Mouse (Mus musculus): Measurements from ENCODE around the gene Gclc. TPM values are rescaled to one million over a fixed set of nuclear protein-coding genes. Genes with fewer than 3 reads are reported as not detected.
"Not testable (repeated sequence)": the region's sequence is repeated elsewhere in the genome, so short reads cannot be mapped to it uniquely, and the experiment has no call there.

The Gclc gene
- total RNA-seq, 4 experiments from 2014 or later, result 7.2 to 9.6 (median 9.4) TPM

DNA sequence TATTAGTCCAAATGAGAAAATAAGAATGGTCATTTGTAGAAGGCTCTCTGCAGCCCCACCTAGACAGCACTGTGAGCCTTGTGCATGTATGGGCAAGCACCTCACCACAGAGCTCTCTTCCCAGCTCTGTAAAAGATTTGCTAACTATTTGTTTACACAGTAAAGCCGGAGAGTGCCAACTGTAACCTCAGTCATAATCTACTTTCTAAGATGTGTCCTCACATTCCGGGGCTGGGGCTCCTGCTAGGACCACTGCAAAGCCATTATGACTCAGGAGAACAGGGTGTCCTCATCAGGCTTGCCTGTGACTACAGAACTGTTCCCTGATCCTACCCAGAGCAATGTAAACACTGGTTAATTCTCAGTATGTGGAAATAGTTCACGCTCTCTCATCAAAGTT lies 9.5 kb upstream of the Gclc start:
- no peak for DNase-seq (ENCODE audit: low spot score in 2 of 2)

DNA sequence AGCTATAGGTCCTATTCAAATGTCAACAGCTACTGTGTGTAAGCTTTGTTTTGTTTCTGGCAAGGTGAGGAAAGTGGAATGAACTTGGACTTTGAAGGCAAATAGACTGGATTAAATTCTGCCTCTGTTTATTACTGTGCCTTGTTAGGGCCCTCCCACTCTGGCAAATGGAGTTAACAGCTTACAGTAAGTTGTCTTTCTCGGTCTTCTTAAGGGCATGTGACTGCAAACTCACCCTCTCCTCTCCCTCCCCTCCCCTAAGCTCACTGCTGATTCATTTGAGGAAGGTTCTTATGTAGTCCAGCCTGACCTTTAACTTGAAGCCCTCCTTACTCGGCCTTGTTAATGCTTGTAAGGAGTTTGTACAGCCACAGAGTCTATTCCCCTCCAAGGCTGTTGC lies 8.0 kb upstream of the Gclc start:
- DNase-seq (ENCODE audit: low spot score in 2 of 2), result no peak

DNA sequence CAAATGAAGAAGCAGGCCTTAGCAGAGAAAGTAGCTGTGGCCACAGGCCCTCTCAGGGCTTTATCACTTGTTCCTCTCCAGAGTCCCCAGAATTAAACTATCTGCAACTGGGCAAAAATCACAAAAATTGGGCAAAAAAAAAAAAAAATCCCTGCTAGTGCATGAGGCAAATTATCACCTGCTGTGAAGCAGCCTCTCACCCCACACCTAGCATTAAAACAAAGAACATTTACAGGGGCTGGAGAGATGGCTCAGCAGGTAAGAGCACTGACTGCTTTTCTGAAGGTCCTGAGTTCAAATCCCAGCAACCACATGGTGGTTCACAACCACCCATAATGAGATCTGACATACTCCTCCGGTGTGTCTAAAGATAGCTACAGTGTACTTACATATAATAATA lies 6.0 kb upstream of the Gclc start:
- not testable (repeated sequence) for DNase-seq (ENCODE audit: low spot score in 2 of 2)

DNA sequence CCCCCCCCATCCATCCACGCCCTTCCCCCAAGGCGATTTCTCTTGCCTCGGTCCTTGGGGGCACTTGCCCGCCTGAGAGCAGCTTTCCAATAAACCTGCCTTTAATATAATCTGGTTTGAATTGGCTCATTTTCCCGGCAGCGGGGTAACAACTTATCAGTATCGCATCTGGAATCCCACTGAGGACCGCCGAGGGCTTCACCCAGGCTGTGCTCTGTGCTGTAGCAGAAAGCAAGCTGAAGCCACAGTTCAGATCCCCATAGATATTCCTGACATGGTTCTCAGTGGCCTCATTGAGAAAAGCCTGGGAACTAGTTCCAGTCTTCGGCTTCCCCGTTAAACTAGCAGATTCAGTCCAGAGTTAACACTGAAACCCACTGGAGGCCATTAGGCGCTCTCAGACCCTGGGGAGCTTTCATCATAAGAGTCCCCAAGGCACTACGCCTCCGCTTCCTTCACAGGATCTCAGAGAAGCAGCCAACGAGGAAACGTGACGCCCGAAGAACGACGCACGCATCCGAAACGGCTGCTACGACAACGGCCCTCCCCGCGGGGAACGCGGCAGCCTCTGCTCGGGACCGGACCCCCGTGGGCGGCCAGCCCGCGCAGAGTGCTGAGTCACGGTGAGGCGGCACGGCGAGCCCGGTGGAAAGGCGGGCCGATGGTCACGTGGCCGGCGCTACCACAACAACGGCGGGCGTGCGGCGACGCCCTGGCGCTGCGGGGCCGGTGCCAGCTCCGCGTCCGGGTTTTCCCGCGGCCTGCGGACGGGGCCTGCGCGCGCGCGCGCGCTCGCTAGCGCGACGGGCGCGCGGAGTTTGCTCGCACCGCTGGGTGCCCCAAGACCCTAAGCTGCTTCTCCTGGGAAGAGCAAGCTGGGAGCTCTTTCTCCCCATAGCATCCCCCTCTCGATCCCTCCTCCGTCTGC lies 3.9 kb upstream of the Gclc start:
- DNase-seq (ENCODE audit: low spot score in 2 of 2), result peak; percentile 91 to 94

DNA sequence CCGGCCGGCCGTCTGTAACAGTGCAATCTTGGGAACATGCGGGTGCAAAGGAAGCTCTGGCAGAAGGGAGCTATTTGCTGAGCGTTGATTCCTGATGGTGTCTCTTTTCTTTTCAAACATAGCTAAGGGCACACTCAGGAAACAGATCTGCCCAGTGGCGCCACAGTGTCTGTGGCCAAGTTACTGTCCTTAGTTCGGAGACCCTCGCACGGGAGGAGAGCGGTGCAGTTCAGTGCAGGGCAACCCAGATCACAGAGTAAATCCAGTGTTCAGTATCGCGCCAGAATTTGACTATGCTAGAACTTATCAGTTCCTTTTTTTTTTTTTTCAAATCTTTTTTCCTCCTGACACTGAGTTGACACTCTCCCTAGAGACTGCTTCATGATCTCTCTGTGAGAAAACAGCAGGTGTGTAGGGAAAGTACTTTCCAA lies 3.2 kb upstream of the Gclc start:
- peak in 1 of 2 experiments; percentile 9 for DNase-seq (ENCODE audit: low spot score in 2 of 2)

DNA sequence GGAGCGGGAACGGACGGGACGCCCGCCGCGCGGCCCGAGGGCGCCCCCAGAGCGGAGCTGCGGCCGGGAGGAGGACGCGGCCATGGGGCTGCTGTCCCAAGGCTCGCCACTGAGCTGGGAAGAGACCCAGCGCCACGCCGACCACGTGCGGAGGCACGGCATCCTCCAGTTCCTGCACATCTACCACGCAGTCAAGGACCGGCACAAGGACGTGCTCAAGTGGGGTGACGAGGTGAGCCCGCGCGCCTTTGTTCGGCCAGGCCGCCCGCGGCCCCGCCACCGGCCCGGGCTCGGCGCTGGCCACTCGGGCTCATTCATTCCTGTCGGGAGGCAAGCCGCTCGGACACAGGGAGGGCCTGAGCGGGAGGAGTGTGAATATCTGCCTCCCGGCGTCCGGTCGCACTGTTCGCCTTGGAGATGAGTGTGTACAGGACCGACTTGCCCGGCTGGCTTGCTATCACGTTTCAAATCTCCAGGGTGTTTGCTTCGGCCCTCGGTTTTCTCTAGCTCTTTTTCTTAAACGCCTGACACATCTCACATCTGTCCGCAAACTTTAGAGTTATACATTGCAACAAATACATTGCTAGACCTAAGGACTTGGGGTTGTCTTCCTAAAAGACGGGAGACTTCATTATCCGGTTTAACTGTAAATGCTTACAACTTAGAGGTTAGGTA lies 530 bp downstream of the Gclc start:
- peak; percentile 54 to 61 for DNase-seq (ENCODE audit: low spot score in 2 of 2)

DNA sequence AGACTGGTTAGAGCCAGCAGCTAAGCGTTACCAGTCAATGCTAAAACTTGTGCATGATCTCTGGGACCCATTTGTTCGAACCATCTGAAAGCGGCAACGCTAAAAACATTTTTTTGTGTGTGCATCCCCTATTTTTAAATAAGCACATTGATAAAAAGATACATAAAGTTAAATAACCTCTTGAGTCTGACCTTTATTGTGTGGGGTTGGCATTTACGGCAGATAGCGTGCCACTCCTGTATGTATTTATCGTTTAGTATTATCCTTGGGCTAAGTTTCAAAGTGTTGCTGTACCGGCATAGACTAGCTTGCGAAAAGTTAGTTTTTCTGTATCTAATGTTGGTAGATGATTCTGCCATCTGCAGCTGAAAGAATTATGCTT lies 1.1 kb downstream of the Gclc start:
- no peak for DNase-seq (ENCODE audit: low spot score in 2 of 2)

DNA sequence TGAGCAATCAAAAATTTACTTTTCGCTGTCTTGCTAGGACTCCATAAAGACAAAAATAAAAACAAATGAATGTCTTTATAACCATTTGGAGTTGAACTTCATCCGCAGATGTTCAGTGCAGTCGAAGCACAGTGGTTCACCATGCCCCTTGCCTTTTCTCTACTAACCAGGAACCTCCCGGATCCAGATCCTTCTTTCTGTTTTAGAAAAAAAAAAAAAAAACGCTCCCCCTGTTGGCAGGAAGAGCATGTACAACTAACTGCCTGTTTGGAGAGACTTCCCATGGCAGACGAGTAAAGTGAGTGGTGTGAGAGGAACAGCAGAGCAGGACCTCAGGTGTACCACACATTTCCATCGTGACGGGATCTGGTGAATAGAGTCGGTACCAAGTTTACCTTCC lies 1.7 kb downstream of the Gclc start:
- no peak for DNase-seq (ENCODE audit: low spot score in 2 of 2)

DNA sequence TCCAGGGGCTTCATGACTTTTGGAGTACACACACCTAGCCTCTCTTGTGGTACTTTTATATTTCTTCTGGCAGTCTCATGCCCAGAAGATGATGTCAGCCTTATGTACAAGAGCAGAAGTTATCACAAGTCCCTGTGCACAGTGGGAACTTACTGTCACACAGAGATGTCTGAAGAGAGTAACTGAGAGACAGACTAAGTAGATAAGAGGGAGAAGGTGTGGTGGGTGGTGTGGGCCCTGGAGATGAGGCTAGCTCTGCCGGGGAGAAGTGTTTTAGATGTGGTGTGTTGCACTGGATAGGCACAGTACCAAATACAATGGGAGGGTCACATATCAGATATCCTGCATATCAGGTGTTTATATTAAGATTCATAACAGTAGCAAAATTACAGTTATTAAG lies 3.0 kb downstream of the Gclc start:
- DNase-seq (ENCODE audit: low spot score in 2 of 2), result no peak

DNA sequence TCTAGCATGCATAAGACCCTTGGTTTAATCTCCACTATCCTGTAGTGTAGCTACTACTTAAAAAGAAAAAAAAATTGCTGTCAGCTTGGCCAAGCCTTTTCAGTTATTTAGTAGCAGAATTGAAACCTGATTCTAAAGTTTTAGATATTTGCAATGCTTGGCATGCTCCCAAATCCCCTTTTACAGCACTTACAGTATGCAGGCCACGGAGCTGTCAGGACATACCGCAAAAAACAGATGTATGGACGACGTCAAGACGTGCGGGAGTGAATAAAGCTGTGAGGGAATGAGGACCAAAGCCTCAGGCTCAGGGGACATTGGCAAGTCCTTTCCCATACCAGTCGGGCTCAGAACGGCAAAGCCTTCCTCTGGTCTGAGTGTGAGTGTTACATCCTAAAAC lies 4.1 kb downstream of the Gclc start:
- no peak for DNase-seq (ENCODE audit: low spot score in 2 of 2)

DNA sequence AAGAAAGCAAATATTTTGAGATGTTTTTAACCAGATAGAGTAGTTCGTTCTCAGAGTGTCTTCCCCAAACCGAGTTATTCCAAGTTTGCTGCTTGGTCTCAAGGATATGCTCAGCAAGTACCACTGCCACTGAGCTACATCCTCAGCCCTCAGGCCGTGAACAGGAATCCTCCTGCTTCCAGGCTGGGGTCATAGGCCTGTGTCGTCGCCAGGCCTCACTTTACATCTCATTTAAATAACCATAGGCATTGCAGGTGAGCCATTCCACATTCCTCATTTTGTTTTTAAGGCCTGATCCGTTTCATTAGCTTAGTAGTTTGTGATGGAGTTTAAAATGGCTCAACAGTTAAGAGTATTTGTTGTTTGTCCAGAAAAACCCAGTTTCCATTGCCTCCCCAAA lies 4.8 kb downstream of the Gclc start:
- DNase-seq (ENCODE audit: low spot score in 2 of 2), result no peak

DNA sequence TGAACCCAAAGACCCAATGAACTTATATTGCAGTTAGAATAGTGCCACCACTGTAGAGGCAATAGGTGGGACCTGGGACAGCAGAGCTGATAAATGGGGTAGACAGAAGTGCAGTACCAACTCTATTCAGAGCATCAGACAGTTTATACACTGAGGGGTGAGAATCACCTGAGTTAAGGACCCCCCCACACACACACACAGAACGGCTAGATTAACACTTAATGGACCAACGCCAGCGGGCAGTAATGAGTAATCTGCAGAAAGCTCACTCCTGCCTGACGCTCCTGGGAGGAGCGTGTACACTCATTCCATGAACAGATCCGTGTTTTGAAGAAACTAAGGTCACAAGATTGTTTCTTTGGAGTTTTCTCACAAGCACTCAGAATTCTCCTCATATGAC lies 5.4 kb downstream of the Gclc start:
- no peak for DNase-seq (ENCODE audit: low spot score in 2 of 2)

DNA sequence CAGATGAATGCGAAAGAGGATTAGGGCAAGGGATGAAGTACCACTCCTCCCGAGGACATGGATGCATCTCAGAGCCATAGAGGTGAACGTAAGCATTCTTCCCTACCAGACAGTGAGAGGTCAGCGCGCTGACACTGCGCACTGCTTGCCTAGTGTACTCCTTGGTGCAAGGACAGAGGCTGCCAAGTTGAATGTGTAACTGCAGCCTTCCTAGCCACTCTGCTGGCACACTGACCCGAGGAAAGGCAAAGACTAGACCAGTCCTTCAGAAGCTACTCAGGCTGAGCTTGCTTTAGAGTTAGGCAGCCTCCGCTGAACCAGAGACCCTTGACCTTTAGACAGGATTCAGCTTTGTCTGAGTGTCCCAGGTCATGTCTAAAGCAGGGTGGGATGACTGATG lies 11.9 kb downstream of the Gclc start:
- no peak for DNase-seq (ENCODE audit: low spot score in 2 of 2)

DNA sequence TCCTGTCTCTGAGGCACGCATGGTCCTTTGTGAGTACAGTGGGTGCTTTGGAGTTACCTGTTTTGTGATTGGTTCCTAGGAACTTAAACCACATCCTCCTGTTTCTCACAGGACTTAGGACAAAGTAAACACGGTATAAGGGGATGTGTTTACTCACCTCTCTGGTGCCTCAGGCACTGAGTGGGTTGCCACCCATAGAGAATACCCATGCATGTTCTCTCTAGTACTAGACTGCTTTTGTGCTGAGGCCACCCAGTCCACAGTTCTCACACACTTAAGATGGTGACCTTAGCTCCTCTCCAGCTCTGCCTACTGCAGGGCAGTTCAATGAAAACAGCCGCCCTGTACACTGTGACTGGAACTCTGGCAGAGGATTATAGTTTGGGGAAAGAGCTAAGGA lies 12.4 kb downstream of the Gclc start:
- DNase-seq (ENCODE audit: low spot score in 2 of 2), result no peak

DNA sequence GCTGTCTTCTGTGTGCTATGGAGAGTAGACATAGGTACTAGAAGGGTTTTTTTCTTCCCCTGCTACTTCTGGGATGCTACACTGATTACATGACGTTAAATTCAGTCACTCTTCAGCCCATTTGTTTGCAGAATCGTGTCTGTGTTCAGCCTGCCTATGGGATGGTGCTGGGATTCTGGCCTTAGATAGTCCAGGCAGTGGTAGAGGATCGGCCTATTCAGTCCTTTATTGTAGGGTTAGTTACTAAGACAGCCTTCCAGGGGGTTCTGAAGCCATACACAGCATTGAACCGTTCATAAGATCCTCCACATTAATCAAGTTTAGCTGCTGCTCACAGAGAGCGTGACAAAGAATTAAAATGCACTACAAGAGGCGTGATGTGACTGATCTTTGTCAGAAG lies 16.6 kb downstream of the Gclc start:
- DNase-seq (ENCODE audit: low spot score in 2 of 2), result no peak

DNA sequence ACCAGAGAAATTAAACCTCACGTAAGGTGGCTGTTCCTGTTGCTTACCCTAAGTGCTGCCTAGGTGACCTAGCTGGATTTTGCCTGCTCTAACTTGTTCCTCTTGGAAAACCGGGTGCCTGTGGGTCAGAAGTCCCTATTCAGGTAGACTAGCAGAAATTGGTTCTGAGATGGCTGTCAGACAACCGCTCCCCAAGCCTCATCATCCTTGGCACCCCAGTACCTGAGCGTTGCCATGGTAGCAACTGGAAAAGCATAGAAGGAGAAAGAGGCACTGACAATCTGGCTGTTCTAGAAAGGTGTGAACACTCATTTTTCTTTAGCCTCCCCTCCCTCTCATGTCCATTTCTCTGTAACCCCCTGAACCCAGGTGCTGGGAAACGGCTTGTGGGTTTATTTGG lies 17.0 kb downstream of the Gclc start:
- DNase-seq (ENCODE audit: low spot score in 2 of 2), result no peak

DNA sequence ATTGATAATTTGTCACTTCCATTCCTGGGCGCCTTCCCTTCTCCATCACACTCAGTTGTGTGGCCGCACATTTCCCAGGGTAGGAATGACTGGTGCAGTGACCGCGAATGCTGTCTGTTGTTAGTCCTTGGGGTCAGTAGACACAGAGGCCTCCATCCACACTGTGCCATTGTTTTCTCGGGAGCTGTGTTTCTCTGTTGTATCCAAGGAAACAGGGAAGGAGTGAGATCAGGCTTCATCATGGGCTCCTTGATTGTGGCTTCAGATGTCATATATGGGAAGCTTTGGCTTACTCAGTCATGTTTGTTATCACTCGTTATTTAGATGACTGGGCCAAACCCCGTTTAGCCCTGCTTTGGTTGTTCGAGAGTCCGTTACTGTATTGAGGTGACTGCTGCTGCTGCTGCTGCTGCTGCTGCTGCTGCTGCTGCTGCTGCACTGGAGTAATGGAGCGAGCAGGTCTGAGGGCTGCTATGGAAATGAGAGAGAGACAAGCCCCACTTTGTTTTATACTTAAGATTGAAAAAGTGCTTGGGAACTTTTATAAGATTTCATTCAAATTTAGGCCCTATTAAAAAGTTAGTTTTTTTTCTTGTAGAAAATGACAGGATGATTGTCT lies 17.5 kb downstream of the Gclc start:
- no peak for DNase-seq (ENCODE audit: low spot score in 2 of 2)

DNA sequence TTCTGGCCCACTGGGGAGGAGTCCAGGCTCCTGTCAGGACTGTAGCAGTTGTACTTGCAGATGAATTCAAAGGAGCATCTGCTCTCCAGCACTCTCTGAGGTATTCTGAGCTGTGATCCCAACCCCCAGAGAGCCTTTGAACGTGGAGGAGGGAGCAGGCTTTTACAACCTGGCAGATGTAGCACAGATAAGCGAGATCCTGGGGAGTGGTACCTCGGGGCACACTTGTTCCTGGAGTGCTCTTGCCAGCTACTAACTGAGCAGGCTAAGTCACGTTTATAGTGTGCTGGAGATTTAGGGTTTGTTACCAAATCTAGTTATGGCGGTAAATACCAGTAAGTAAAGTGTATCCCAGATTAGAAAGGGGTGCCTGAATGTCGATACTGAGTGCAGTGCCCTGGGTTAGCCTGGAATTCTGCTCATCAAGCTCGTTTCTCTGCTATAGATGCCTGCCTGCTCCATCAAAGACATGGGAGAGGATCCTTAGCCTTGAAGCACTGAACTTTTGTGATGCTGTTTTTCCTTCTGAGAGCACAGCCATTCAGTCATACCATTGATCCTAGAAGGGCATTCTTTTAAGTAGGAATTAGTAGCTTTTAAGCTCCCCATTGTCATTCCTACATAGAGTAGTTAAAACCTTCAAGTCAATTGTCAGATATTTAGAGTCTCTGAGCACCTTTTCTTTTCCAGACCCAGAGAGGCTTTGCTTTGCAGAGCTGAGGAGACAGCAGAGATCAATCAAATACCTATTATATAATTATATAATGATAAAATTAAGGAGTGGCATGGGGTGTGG lies 22.6 kb downstream of the Gclc start:
- DNase-seq (ENCODE audit: low spot score in 2 of 2), result no peak

DNA sequence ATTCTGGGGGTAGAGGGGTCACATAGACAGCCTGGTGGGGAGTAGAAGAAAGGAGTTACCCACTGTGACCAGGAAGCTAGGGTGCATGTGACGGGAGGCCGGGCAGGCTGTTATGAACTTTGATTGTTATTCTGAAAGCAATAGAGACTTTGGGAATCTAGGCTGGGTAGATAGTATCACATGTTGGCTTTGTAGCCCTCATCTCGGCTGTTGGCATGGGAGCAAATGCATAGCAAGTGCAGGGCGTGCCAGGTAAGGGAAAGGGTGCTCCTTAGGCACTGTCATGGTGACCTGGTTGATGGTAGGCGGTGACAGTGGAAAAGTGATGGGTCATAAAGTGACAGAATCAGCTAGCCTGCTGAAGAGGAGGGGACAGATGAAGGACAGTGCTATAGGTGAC lies 23.3 kb downstream of the Gclc start:
- no peak for DNase-seq (ENCODE audit: low spot score in 2 of 2)

DNA sequence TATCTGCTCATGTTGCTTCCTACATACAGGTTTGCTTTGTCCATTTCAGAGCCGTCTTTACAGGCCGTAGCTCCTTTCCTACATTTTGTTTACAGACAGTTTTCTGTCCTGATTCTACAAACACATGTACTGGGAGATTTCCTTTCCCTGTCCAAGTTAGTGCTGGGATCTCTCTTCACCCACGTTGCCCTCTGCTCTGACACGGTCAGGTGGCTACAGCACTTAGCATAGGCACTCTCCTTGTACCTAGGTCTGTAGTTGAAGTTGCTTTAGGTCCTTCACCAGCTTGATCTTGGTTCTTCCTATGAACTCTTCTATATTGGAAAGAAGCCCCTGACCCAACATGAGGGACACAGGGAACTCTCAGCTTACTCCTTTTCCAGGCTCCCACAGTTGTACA lies 25.4 kb downstream of the Gclc start:
- no peak for DNase-seq (ENCODE audit: low spot score in 2 of 2)

DNA sequence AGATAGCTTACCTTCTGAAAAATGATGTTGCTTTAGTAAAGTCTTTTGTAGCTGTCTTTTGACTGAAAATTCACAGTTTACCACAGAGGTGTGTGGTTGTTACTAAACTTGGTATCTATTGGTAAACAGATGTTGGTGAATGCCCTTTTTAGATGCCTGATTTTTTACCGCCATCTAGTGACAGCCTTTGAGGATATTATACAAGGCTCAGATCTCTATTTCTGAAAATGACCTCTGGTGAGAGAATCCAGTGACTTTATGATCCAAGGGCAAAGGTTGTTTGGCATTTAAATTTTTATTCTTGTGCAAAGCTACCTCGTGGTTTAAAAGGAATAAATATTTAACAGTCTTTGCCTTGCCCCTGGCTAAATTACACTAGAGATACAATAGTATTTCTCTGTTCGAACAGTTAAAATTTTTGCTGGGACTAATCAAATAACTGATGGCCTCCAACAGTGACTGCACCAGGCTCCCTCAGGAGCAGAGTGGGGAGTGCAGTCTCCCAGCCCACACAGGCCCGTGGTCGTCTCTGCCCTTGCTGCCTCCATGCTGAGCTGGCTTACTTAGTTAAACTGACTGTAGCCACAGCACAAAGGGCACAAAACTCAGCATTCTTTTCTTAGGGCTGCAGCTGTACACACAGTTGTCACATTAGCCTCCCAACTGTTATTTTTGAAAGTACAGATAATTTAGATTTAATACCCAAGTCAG lies 27.3 kb downstream of the Gclc start:
- no peak for DNase-seq (ENCODE audit: low spot score in 2 of 2)
